Mouse (Mus musculus): ENCODE measurements at regions not wholly inside any gene's neighbourhood (a gene's known extent, or its start where the extent isn't known, plus 50 kb on each side); places are given as distances from the start of the nearest gene placed in this dataset.

GRCm38 (mm10) chr11:38886466-38886865 is 1650.7 kb upstream of the Tenm2 start:
- no peak for DNase-seq (ENCODE audit: low read depth, low spot score)

GRCm38 (mm10) chr11:38861622-38862345 is 1626.0 kb upstream of the Tenm2 start:
- DNase-seq (ENCODE audit: low read depth, low spot score), result no peak

GRCm38 (mm10) chr11:38856645-38857044 is 1620.9 kb upstream of the Tenm2 start:
- DNase-seq (ENCODE audit: low read depth, low spot score), result no peak

GRCm38 (mm10) chr11:38829148-38829547 is 1593.4 kb upstream of the Tenm2 start:
- no peak for DNase-seq (ENCODE audit: low read depth, low spot score)

- no peak for DNase-seq (ENCODE audit: low read depth, low spot score)
These were observed 1592.6 kb upstream of the Tenm2 start for GRCm38 (mm10) chr11:38828375-38828774.

GRCm38 (mm10) chr11:38825172-38825753 is 1589.5 kb upstream of the Tenm2 start:
- DNase-seq (ENCODE audit: low read depth, low spot score), result no peak

- DNase-seq (ENCODE audit: low read depth, low spot score), result no peak
These were observed 1582.4 kb upstream of the Tenm2 start for GRCm38 (mm10) chr11:38818141-38818540.

GRCm38 (mm10) chr11:38783548-38783947 is 1547.8 kb upstream of the Tenm2 start:
- no peak for DNase-seq (ENCODE audit: low read depth, low spot score)

GRCm38 (mm10) chr11:38779585-38779984 is 1543.8 kb upstream of the Tenm2 start:
- DNase-seq (ENCODE audit: low read depth, low spot score), result no peak

GRCm38 (mm10) chr11:38762241-38762640 is 1526.5 kb upstream of the Tenm2 start:
- DNase-seq (ENCODE audit: low read depth, low spot score), result no peak

- DNase-seq (ENCODE audit: low read depth, low spot score), result peak; percentile 50
These were observed 1511.8 kb upstream of the Tenm2 start for GRCm38 (mm10) chr11:38747549-38747948.

GRCm38 (mm10) chr11:38729101-38729500 is 1493.3 kb upstream of the Tenm2 start:
- DNase-seq (ENCODE audit: low read depth, low spot score), result no peak

GRCm38 (mm10) chr11:38715697-38716096 is 1479.9 kb upstream of the Tenm2 start:
- DNase-seq (ENCODE audit: low read depth, low spot score), result no peak

GRCm38 (mm10) chr11:38681264-38681663 is 1445.5 kb upstream of the Tenm2 start:
- no peak for DNase-seq (ENCODE audit: low read depth, low spot score)

GRCm38 (mm10) chr11:38673367-38674056 is 1437.7 kb upstream of the Tenm2 start:
- DNase-seq (ENCODE audit: low read depth, low spot score), result no peak
